Mouse (Mus musculus) testis, postnatal 10 days (tissue): ENCODE data around the gene Defb20.

Experiments
- DNase-seq: peaks from one replicate; pipeline ENCODE4 v3.0.0; 2021; ENCODE audit warnings: low spot score

The Defb20 gene

GRCm38 (mm10) chr2:152500204-152500862 is 23.5 kb downstream of the Defb20 start:
- DNase-seq, result no peak

- DNase-seq, result no peak
These were observed 24.0 kb downstream of the Defb20 start for GRCm38 (mm10) chr2:152500863-152501229.

- no peak for DNase-seq
These were observed 27.1 kb downstream of the Defb20 start for GRCm38 (mm10) chr2:152503950-152504349.

GRCm38 (mm10) chr2:152511592-152511991 is 34.7 kb downstream of the Defb20 start, which contains the start of gene Defb26:
Gene Defb26 (minus strand): TSS chr2:152511692.
- no peak for DNase-seq

GRCm38 (mm10) chr2:152516084-152516483 is 39.2 kb downstream of the Defb20 start:
- DNase-seq, result no peak

GRCm38 (mm10) chr2:152517981-152518380 is 41.1 kb downstream of the Defb20 start, which contains the start of gene Defb28:
Gene Defb28 (plus strand): TSS chr2:152518255.
- no peak for DNase-seq
